Mouse (Mus musculus): ENCODE results near the gene Adam21.
"Not testable (repeated sequence)": the region's sequence is repeated elsewhere in the genome, so short reads cannot be mapped to it uniquely, and the experiment has no call there.

- not testable (repeated sequence) for TF ChIP-seq MYB (IDR thresholded peaks at IDR 0.05; ENCODE audit: low read depth, low read length); POLR2A (IDR thresholded peaks at IDR 0.05; ENCODE audit: control insufficient read depth in 1 of 2, insufficient read depth in 1 of 2, low read depth in 1 of 2, low read length in 2 of 2, poor library complexity in 1 of 2); USF1 (IDR thresholded peaks at IDR 0.05; ENCODE audit: low read depth, low read length)
Measured at GRCm38 (mm10) chr12:81530587-81530986, 37.7 kb downstream of the Adam21 start.

Data from MEL (cell line).